ENCODE assay signal across 8 mouse cellular contexts in the genomic region with DNA sequence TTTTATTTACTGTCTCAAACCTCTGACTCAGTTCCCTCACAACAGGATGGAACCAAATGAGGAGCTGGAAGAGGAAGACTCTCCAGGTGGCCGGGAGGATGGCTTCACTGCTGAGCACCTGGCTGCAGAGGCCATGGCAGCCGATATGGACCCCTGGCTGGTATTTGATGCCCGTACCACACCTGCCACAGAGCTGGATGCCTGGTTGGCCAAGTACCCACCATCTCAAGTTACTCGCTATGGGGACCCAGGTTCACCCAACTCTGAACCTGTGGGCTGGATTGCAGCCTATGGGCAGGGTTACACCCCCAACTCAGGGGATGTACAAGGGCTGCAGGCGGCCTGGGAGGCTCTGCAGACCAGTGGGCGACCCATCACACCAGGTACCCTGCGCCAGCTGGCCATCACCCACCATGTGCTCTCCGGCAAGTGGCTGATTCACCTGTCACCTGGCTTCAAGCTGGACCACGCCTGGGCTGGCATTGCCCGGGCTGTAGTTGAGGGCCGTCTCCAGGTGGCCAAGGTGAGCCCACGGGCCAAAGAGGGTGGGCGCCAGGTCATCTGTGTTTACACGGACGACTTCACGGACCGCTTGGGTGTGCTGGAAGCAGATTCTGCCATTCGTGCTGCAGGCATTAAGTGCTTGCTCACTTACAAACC. TPM values are rescaled to one million over a fixed set of nuclear protein-coding genes. Genes with fewer than 3 reads are reported as not detected.
DNase-seq lines count a peak whose midpoint lies in the region; ATAC-seq lines count a peak whose summit lies in the region.

No protein-coding gene starts in this region.

- no peak for ATAC-seq in neural tube, embryonic 11.5 days (ENCODE audit: insufficient read depth, low FRiP score, low TSS enrichment)
- no peak for ATAC-seq in intestine, embryonic 14.5 days (replicated peaks; ENCODE audit: low FRiP score, low TSS enrichment, low read depth)
- ATAC-seq in neural tube, embryonic 12.5 days (ENCODE audit: low FRiP score, low read depth) = no peak

- H3K36me3 ChIP-seq in neural tube, embryonic 11.5 days (ENCODE audit: control insufficient read depth, insufficient read depth, low read length) = peaks cover 10% of the 10 kb centered on the region
- peaks cover 34% of the 10 kb centered on the region for H3K36me3 ChIP-seq in intestine, embryonic 14.5 days (ENCODE audit: control insufficient read depth, insufficient read depth, low read length)
- peaks cover 28% of the 10 kb centered on the region for H3K36me3 ChIP-seq in neural tube, embryonic 12.5 days

- H3K4me2 ChIP-seq in neural tube, embryonic 11.5 days (ENCODE audit: low read depth) = peak overlapping the region; percentile 75
- H3K4me2 ChIP-seq in intestine, embryonic 14.5 days (ENCODE audit: low read length) = peak overlapping the region; percentile 99
- H3K4me2 ChIP-seq in neural tube, embryonic 12.5 days (replicated peaks) = peak overlapping the region; percentile 73

- H3K4me3 ChIP-seq in neural tube, embryonic 11.5 days (ENCODE audit: low read depth, low read length) = peak overlapping the region; percentile 64
- peak overlapping the region; percentile 78 for H3K4me3 ChIP-seq in intestine, embryonic 14.5 days (ENCODE audit: low read depth, low read length)
- H3K4me3 ChIP-seq in neural tube, embryonic 12.5 days = peak overlapping the region; percentile 82

- peaks cover 17% of the 10 kb centered on the region for H3K4me1 ChIP-seq in neural tube, embryonic 11.5 days (ENCODE audit: control insufficient read depth, insufficient read depth, low read length)
- peaks cover 23% of the 10 kb centered on the region for H3K4me1 ChIP-seq in intestine, embryonic 14.5 days (replicated peaks; ENCODE audit: control insufficient read depth, insufficient read depth, low read length)
- H3K4me1 ChIP-seq in neural tube, embryonic 12.5 days = peaks cover 29% of the 10 kb centered on the region

- no peaks in the 10 kb centered on the region for H3K9me3 ChIP-seq in neural tube, embryonic 11.5 days (ENCODE audit: control insufficient read depth, low read length)
- H3K9me3 ChIP-seq in intestine, embryonic 14.5 days (ENCODE audit: control insufficient read depth, low read length) = no peaks in the 10 kb centered on the region
- no peaks in the 10 kb centered on the region for H3K9me3 ChIP-seq in neural tube, embryonic 12.5 days

- no peak overlapping the region for H3K27ac ChIP-seq in neural tube, embryonic 11.5 days (ENCODE audit: low read depth, low read length)
- no peak overlapping the region for H3K27ac ChIP-seq in intestine, embryonic 14.5 days (ENCODE audit: low read depth)
- H3K27ac ChIP-seq in neural tube, embryonic 12.5 days = no peak overlapping the region

- DNase-seq in adrenal gland, adult (ENCODE audit: inconsistent age in 2 of 2, low spot score in 1 of 2) = peak; percentile 46 to 60
- no peak for DNase-seq in adrenal gland, postnatal 4 days (ENCODE audit: low spot score in 2 of 2)
- no peak for DNase-seq in neural tube, embryonic 11.5 days (ENCODE audit: low spot score)
- DNase-seq in neural tube, embryonic 10.5 days (ENCODE audit: extremely low spot score, low spot score) = no peak
- no peak for DNase-seq in intestine, embryonic 14.5 days (ENCODE audit: low spot score)
- DNase-seq in natural killer cell, adult 2 months (ENCODE audit: low spot score in 2 of 2) = no peak
- no peak for DNase-seq in layer of hippocampus, adult 9-10 months (ENCODE audit: low spot score)

- H3K9ac ChIP-seq in neural tube, embryonic 11.5 days (ENCODE audit: low read length) = peak overlapping the region; percentile 75
- H3K9ac ChIP-seq in intestine, embryonic 14.5 days (ENCODE audit: low read length) = peak overlapping the region; percentile 94
- peak overlapping the region; percentile 87 for H3K9ac ChIP-seq in neural tube, embryonic 12.5 days

- WGBS in neural tube, embryonic 11.5 days = 86% methylated on average over 18 of the region's 18 CpGs
- WGBS in intestine, embryonic 14.5 days = 86% methylated on average over 18 of the region's 18 CpGs
- WGBS in neural tube, embryonic 12.5 days = 94% methylated on average over 18 of the region's 18 CpGs

- H3K27me3 ChIP-seq in neural tube, embryonic 11.5 days (ENCODE audit: control insufficient read depth, insufficient read depth, low read length) = no peaks in the 10 kb centered on the region
- no peaks in the 10 kb centered on the region for H3K27me3 ChIP-seq in intestine, embryonic 14.5 days (replicated peaks; ENCODE audit: control insufficient read depth, insufficient read depth, low read length)
- no peaks in the 10 kb centered on the region for H3K27me3 ChIP-seq in neural tube, embryonic 12.5 days (replicated peaks)

RNA-seq across cellular contexts. Expression of gene AI837181, which starts 1.1 kb away (rescaled TPM):
- 10 to 100 TPM; 55.1 to 56.7 TPM for total RNA-seq in adrenal gland, postnatal 4 days (2021)
- 39.9 and 43.0 TPM in 2 replicates for polyA plus RNA-seq in neural tube, embryonic 11.5 days (2014; fragmentation: Nextera tagmentation; extraction: Ambion mirVana)
- 34.2 and 41.2 TPM in 2 replicates for polyA plus RNA-seq in intestine, embryonic 14.5 days (2014; fragmentation: Nextera tagmentation; extraction: Ambion mirVana)
- 61.2 and 65.4 TPM in 2 replicates for polyA plus RNA-seq in neural tube, embryonic 12.5 days (2016; fragmentation: Nextera tagmentation; extraction: Ambion mirVana)

RNA-seq across cellular contexts. Expression of gene Drap1, which starts 1.3 kb away (rescaled TPM):
- total RNA-seq in adrenal gland, postnatal 4 days (2021) = 100 to 1,000 TPM; 236 to 266 TPM
- 197 and 205 TPM in 2 replicates for polyA plus RNA-seq in neural tube, embryonic 11.5 days (2014; fragmentation: Nextera tagmentation; extraction: Ambion mirVana)
- polyA plus RNA-seq in intestine, embryonic 14.5 days (2014; fragmentation: Nextera tagmentation; extraction: Ambion mirVana) = 170 and 173 TPM in 2 replicates
- polyA plus RNA-seq in neural tube, embryonic 12.5 days (2016; fragmentation: Nextera tagmentation; extraction: Ambion mirVana) = 270 and 298 TPM in 2 replicates

RNA-seq across cellular contexts. Expression of gene Fosl1, which starts 21.3 kb away (rescaled TPM):
- under 1 TPM in 1 of 2 experiments, not detected in 1; 0.20 TPM for total RNA-seq in adrenal gland, postnatal 4 days (2021)
- not detected in 2 replicates for polyA plus RNA-seq in neural tube, embryonic 11.5 days (2014; fragmentation: Nextera tagmentation; extraction: Ambion mirVana)
- polyA plus RNA-seq in intestine, embryonic 14.5 days (2014; fragmentation: Nextera tagmentation; extraction: Ambion mirVana) = not detected in 2 replicates
- polyA plus RNA-seq in neural tube, embryonic 12.5 days (2016; fragmentation: Nextera tagmentation; extraction: Ambion mirVana) = not detected in 2 replicates

RNA-seq across cellular contexts. Expression of gene Tsga10ip, which starts 23.7 kb away (rescaled TPM):
- total RNA-seq in adrenal gland, postnatal 4 days (2021) = not detected
- 0.31 TPM in 1 of 2 replicates, not detected in the other for polyA plus RNA-seq in neural tube, embryonic 11.5 days (2014; fragmentation: Nextera tagmentation; extraction: Ambion mirVana)
- polyA plus RNA-seq in intestine, embryonic 14.5 days (2014; fragmentation: Nextera tagmentation; extraction: Ambion mirVana) = 2.8 TPM in 1 of 2 replicates, not detected in the other
- 0.24 and 0.25 TPM in 2 replicates for polyA plus RNA-seq in neural tube, embryonic 12.5 days (2016; fragmentation: Nextera tagmentation; extraction: Ambion mirVana)

RNA-seq across cellular contexts. Expression of gene Ccdc85b, which starts 31.7 kb away (rescaled TPM):
- 10 to 100 TPM; 10.4 to 10.6 TPM for total RNA-seq in adrenal gland, postnatal 4 days (2021)
- polyA plus RNA-seq in neural tube, embryonic 11.5 days (2014; fragmentation: Nextera tagmentation; extraction: Ambion mirVana) = 7.9 and 8.3 TPM in 2 replicates
- polyA plus RNA-seq in intestine, embryonic 14.5 days (2014; fragmentation: Nextera tagmentation; extraction: Ambion mirVana) = 7.1 TPM in 2 replicates
- polyA plus RNA-seq in neural tube, embryonic 12.5 days (2016; fragmentation: Nextera tagmentation; extraction: Ambion mirVana) = 12.9 and 13.0 TPM in 2 replicates

Comparison
In these comparisons a context has a peak if more than half of its experiments do, and no peak if none do; other contexts are left out.
1. DNase-seq: peak in adrenal gland, adult (2 of 2); none in adrenal gland, postnatal 4 days (0 of 2), neural tube, embryonic 11.5 days (single experiment), neural tube, embryonic 10.5 days (single experiment), intestine, embryonic 14.5 days (single experiment), natural killer cell, adult 2 months (0 of 2) and layer of hippocampus, adult 9-10 months (single experiment).
2. Peak in every context shown above with its lines, with median percentiles within 50 percentile points of each other: H3K4me2 ChIP-seq, H3K4me3 ChIP-seq and H3K9ac ChIP-seq.